Mouse (Mus musculus) embryonic facial prominence, embryonic 15.5 days (tissue): ENCODE measurements around the gene Pgpep1l. TPM values are rescaled to one million over a fixed set of nuclear protein-coding genes. Genes with fewer than 3 reads are reported as not detected.

Experiments used
- ATAC-seq: fragments of 200-750 bp; cut with Nextera tagmentation; 2 replicates; pipeline ENCODE4 v1.8.0; 2017; ENCODE audit warnings: low read depth, moderate TSS enrichment; ENCODE audit not compliant: insufficient number of reproducible peaks, low FRiP score, low TSS enrichment
- H3K27ac ChIP-seq: fragments of 300-500 bp; sonication (generic); replicated peaks from 2 replicates; pipeline ENCODE4 v1.5.1; 2015; ENCODE audit warnings: mild to moderate bottlenecking, inconsistent platforms
- H3K27me3 ChIP-seq: fragments of 300-500 bp; sonication (generic); 2 replicates; pipeline ENCODE4 v1.6.1; 2015; ENCODE audit warnings: inconsistent platforms
- H3K36me3 ChIP-seq: fragments of 300-500 bp; sonication (generic); 2 replicates; pipeline ENCODE4 v1.6.1; 2015; ENCODE audit warnings: mild to moderate bottlenecking, inconsistent platforms
- H3K4me1 ChIP-seq: fragments of 300-500 bp; sonication (generic); 2 replicates; pipeline ENCODE4 v1.6.1; 2015; ENCODE audit warnings: inconsistent platforms
- H3K4me2 ChIP-seq: fragments of 300-500 bp; sonication (generic); replicated peaks from 2 replicates; pipeline ENCODE4 v1.6.1; 2015; ENCODE audit warnings: mild to moderate bottlenecking, inconsistent platforms
- H3K4me3 ChIP-seq: fragments of 300-500 bp; sonication (generic); replicated peaks from 2 replicates; pipeline ENCODE4 v1.5.1; 2015; ENCODE audit warnings: mild to moderate bottlenecking, inconsistent platforms
- H3K9ac ChIP-seq: fragments of 300-500 bp; sonication (generic); 2 replicates; pipeline ENCODE4 v1.6.1; 2015; ENCODE audit warnings: inconsistent platforms
- H3K9me3 ChIP-seq: fragments of 300-500 bp; sonication (generic); replicated peaks from 2 replicates; pipeline ENCODE4 v1.6.1; 2016; ENCODE audit warnings: inconsistent platforms
- WGBS: fragments of 180-500 bp; shearing (Covaris S2); methylation state at CpG from one replicate; pipeline ENCODE4 v1.1.7; 2015; 5-methylcytosine and 5-hydroxymethylcytosine counted together
- polyA plus RNA-seq: library from polyadenylated mRNA; unstranded; fragments of >200 nt; fragmentation: Nextera tagmentation; extraction: Ambion mirVana; gene quantifications from 2 replicates; pipeline ENCODE4 v1.2.1, GENCODE M21; 2015

Gene Pgpep1l
- polyA plus RNA-seq, 1 experiment from 2014 or later: not detected

DNA sequence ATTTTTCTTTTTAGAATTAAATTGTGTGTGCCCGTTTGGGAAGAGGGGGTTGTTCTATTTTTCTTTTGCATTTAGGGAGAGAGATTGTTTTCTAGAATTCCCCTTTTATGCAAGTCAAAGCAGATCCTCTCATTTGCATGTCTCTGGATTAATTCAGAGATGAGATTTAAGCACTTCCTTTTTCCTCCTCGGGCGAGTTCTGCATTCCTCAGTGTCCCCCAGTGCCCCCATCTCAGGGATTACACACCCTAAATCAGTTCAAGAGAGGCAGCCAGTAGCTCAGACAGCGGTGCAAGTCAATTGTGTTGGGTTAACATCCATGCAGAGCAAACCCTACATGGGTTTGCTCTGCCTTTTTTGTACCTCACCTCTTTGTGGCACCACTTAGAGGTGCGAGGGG is 50.2 kb downstream of the Pgpep1l start:
- 64% methylated on average over 5 of the region's 5 CpGs for WGBS

DNA sequence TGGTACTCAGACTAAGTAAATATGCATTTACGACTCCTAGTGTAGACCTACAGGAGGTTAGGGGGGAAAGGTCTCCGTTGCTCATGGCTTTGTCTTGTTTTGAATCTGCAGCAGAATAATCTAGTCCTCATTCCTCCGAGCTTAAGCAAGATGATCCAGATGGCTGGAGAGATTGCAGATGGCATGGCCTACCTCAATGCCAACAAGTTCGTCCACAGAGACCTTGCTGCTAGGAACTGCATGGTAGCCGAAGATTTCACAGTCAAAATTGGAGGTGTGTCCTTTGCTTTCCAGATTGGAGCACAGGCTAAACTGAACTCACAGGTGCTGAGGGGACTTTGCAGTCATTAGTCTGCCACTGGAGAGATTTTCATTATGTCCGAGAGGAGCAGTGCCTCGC is 52.1 kb downstream of the Pgpep1l start:
- Histone ChIP-seq H3K4me1 (no peaks in the 10 kb centered on the region), H3K9me3 (no peaks in the 10 kb centered on the region), H3K4me2 (no peak overlapping the region), H3K9ac (no peak overlapping the region), H3K27me3 (no peaks in the 10 kb centered on the region), H3K4me3 (no peak overlapping the region), H3K27ac (no peak overlapping the region), H3K36me3 (peaks cover 91% of the 10 kb centered on the region)
- 89% methylated on average over 7 of the region's 7 CpGs for WGBS
- ATAC-seq: no peak

More for the DNA sequence above, 50.2 kb downstream of the Pgpep1l start:
- Histone ChIP-seq H3K4me2 (no peak overlapping the region), H3K9me3 (no peaks in the 10 kb centered on the region), H3K27me3 (no peaks in the 10 kb centered on the region), H3K4me1 (no peaks in the 10 kb centered on the region), H3K27ac (no peak overlapping the region), H3K36me3 (peaks cover 92% of the 10 kb centered on the region), H3K9ac (no peak overlapping the region), H3K4me3 (no peak overlapping the region)
- no peak for ATAC-seq

DNA sequence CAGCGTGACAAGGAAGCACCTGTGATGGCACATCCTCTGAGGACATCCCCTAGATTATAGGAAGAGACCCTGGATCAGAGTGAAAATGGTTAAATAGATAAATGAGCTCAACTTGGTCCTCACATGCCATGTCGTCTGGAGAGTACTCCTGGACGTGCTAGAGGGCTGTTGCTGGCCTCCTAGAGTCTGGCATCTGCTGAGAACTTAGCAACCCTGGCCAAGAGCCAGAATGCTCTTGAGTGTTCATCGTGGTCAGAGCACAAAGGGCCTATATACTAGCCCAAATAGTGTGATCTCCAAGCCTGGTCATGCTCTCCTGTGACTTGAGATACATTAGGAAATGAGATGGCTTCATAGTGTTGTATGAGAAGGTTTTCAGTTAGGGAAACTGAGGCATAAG is 53.6 kb downstream of the Pgpep1l start:
- no peak overlapping the region for H3K27ac ChIP-seq
- H3K4me2 ChIP-seq: no peak overlapping the region
- no peak for ATAC-seq
- peaks cover 91% of the 10 kb centered on the region for H3K36me3 ChIP-seq
- WGBS: 63% methylated on average over 4 of the region's 4 CpGs
- H3K4me1 ChIP-seq: no peaks in the 10 kb centered on the region
- H3K9me3 ChIP-seq: no peaks in the 10 kb centered on the region
- H3K27me3 ChIP-seq: no peaks in the 10 kb centered on the region
- H3K4me3 ChIP-seq: no peak overlapping the region
- no peak overlapping the region for H3K9ac ChIP-seq

DNA sequence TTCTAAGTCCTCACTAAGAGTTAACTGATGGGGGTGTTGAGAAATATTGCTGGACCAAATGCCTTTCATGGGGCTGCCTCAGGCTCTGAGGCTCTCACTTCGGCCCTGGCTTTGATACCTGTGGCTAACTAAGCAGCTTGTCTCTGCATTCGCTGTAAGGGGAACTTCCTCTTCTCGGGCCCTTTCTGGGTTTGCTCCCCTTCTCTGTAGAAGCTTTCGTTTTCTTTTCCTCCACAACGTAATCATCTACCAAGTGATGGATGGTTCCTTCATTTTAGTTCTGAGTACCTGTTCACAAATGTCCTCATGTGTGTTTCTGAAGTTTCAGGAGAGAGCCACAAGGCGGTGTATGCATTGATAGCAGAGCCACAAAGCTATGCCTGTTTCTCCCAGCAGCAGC is 55.0 kb downstream of the Pgpep1l start:
- Histone ChIP-seq H3K9me3 (no peaks in the 10 kb centered on the region), H3K4me3 (no peak overlapping the region), H3K27me3 (no peaks in the 10 kb centered on the region), H3K27ac (no peak overlapping the region), H3K4me1 (no peaks in the 10 kb centered on the region), H3K4me2 (no peak overlapping the region), H3K9ac (no peak overlapping the region), H3K36me3 (peaks cover 89% of the 10 kb centered on the region)
- 92% methylated on average over 6 of the region's 6 CpGs for WGBS
- no peak for ATAC-seq

DNA sequence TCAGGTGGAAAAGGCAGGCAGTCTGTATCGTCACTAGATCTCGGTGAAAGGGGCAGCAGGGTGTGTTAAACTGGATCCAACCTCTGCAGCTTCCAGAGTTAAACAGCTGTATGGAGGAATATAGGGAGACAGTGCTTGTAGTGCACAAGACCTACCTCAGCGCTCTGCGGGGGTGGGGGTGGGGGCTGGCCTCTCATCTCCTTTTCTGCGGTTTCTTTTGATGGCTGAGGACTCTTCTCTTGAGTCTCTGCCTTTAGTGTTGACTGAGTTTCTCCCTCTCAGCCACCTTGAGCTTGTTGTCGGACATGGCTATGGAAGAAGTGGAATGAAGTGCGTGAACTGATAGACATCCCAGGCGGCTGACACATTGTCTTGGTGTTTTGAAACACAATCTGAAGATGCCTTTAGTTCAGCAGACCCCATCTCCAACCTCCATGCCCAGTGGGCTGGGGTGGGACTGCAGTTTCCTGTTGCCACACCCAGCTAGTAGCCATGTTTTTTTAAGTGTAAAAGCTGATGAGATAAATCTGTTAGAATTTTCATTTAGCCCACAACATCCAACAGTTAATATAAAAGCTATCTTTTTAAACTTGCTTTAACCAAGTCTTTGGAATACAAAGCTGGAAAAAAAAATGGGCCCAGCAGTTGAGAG is 58.1 kb downstream of the Pgpep1l start:
- ATAC-seq: no peak
- WGBS: 91% methylated on average over 8 of the region's 8 CpGs
- no peak overlapping the region for H3K4me3 ChIP-seq
- no peaks in the 10 kb centered on the region for H3K27me3 ChIP-seq
- no peak overlapping the region for H3K4me2 ChIP-seq
- H3K36me3 ChIP-seq: peaks cover 84% of the 10 kb centered on the region
- H3K4me1 ChIP-seq: 0 out of 2 replicates have a peak, but pooled peaks cover 4% of the 10 kb centered on the region
- H3K27ac ChIP-seq: no peak overlapping the region
- H3K9me3 ChIP-seq: no peaks in the 10 kb centered on the region
- no peak overlapping the region for H3K9ac ChIP-seq

DNA sequence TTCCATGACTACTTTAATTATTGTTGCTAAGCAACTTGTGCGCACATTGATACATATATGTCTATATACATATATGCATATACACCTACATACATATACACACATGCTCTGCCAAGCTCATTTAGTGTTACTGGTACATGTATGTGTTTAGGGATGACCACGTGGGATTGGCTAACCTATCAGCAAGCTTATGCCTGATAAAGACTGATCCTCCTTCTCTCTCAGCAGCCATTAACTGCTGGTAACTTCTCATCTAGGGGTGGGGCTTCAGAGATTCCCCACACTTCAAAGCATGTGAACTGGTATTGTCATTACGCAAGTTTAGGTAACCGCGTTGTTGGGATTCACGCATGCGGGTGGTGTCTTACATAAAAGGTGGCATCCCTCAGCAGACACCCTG is 64.4 kb downstream of the Pgpep1l start:
- no peak overlapping the region for H3K27ac ChIP-seq
- H3K9ac ChIP-seq: no peak overlapping the region
- H3K27me3 ChIP-seq: no peaks in the 10 kb centered on the region
- H3K4me1 ChIP-seq: 0 out of 2 replicates have a peak, but pooled peaks cover 4% of the 10 kb centered on the region
- no peak for ATAC-seq
- peaks cover 63% of the 10 kb centered on the region for H3K36me3 ChIP-seq
- H3K9me3 ChIP-seq: no peaks in the 10 kb centered on the region
- 94% methylated on average over 7 of the region's 7 CpGs for WGBS
- no peak overlapping the region for H3K4me2 ChIP-seq
- no peak overlapping the region for H3K4me3 ChIP-seq

DNA sequence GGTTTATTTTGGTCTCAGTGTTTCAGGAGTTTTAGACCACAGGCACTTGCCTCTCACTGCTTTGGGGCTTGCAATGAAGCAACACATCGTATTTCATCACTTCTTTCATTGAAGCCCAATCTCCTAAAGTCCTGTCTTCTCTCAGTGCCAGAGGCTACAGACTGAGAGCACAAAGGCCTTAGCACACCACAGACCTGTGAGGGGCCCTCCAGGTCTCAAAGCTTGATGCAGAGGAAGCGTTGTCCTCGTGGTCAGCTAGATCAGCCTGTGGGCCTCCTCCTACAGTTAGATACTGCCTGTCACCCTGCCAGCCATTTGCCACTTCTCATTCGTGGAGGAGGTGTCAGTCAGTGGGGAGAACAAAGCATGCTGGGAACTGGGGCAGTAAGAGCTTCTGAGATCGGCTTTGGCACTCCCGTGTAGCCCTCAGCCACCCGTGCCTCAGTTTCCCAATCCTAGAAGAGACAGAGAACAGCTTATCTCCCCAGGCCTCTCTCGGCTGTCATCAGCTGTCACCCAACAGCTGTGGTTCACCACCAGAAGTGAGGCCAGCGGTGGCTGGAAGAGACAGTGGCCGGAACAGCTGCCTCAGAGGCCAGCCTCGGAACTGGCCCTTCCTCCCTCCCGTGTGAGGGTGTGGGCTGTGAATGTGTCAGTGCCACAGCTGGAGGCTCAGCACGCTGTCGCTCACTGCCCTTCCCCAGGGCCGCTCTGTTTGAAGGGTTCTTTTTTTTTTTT is 69.9 kb downstream of the Pgpep1l start:
- H3K4me3 ChIP-seq: no peak overlapping the region
- peaks cover 79% of the 10 kb centered on the region for H3K36me3 ChIP-seq
- H3K9ac ChIP-seq: no peak overlapping the region
- H3K4me1 ChIP-seq: no peaks in the 10 kb centered on the region
- no peak overlapping the region for H3K27ac ChIP-seq
- no peak overlapping the region for H3K4me2 ChIP-seq
- no peak; the same call in 1 of the 2 replicates for ATAC-seq
- WGBS: 80% methylated on average over 15 of the region's 15 CpGs
- H3K27me3 ChIP-seq: no peaks in the 10 kb centered on the region
- no peaks in the 10 kb centered on the region for H3K9me3 ChIP-seq

DNA sequence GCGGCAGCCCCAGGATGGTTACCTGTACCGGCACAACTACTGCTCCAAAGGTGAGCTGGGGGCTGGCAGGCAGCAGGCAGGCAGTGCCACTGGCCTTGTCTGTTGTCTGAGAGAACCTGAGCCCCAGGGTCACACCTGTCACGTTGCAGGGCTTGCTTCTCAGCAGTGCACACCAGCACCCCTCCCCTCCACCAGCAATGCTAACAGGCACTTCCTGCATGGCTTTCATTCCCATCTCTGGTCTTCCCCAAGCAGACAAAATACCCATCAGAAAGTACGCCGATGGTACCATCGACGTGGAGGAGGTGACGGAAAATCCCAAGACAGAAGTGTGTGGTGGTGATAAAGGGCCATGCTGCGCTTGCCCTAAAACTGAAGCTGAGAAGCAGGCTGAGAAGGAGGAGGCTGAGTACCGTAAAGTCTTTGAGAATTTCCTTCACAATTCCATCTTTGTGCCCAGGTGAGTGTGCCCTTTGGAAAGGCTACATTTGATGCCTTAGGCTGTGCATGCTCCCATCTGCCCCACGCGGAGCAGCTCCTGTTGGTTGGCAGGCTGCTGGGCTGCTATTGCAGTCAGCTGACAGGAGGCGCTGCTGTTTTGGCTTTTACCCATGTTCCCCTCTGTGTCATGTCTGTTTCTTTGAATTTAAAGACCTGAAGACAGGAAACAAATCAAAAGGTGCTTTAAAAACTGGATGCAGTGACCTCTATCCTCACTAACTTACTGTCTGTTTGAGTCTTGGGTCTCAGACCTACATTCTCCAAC is 74.2 kb downstream of the Pgpep1l start:
- WGBS: 92% methylated on average over 13 of the region's 13 CpGs
- peaks cover 81% of the 10 kb centered on the region for H3K36me3 ChIP-seq
- no peak overlapping the region for H3K4me2 ChIP-seq
- no peak overlapping the region for H3K9ac ChIP-seq
- H3K27ac ChIP-seq: no peak overlapping the region
- no peaks in the 10 kb centered on the region for H3K27me3 ChIP-seq
- H3K9me3 ChIP-seq: no peaks in the 10 kb centered on the region
- no peak overlapping the region for H3K4me3 ChIP-seq
- no peak for ATAC-seq
- no peaks in the 10 kb centered on the region for H3K4me1 ChIP-seq

DNA sequence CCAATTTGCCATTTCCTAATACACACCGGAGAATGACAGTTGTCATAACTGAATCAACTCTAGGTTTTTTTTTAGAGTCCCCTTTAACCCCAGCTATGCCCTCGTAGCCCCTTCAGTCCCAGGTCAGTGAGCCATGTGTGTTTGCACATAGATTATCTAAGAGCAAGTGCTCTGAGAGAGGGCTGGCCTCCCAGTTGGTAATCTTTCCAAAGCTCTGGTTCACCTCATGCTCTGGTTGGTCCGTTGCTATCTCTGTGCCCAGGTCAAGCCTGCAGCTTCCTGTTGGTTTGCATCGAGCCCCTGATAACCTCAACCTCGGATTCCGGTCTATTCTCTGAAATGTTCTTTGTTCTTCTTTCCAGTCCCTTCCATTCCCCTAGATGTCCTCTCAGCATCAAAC is 74.8 kb downstream of the Pgpep1l start:
- Histone ChIP-seq H3K4me2 (no peak overlapping the region), H3K27ac (no peak overlapping the region), H3K4me1 (no peaks in the 10 kb centered on the region), H3K9me3 (no peaks in the 10 kb centered on the region), H3K4me3 (no peak overlapping the region), H3K9ac (no peak overlapping the region), H3K36me3 (peaks cover 81% of the 10 kb centered on the region), H3K27me3 (no peaks in the 10 kb centered on the region)
- WGBS: 81% methylated on average over 6 of the region's 6 CpGs
- no peak for ATAC-seq
